Mouse (Mus musculus): ENCODE measurements around the gene Adra2b.

Adra2b gene

DNA sequence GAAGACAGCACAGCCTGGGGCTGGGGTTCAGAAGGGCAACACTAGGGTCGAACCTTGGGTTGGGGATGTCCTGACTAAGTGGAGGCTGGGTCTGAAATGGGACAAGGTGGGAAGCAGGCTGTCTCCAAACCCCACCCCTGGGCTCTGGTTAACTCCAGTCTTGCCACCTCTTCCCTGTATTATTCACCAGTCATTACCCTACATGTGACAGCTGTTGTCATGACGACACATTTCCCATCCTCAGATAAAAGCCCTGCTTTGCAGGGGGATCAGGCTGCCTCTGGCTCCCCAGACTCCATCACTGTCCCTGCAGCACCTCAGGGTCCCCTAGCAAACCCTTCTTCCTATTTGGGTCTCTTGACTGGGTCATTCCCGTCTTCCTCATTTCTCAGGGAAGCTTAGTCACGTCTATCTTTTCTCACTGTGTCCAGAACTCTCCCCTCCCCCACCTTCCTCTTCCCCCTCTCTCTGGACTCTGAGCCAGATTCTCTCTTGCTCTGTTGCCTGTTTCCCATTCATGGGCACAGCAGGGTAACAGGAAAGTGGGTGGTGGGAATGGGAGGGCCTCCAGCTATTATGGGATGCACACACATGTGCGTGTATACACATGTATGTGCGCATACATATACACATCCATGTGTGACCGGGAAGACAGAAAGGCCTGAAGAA, 15.1 kb downstream of the Adra2b start:
- in situ Hi-C loops (cut with MboI; ENCODE audit: low sequenced_read_pairs): no loop called here

DNA sequence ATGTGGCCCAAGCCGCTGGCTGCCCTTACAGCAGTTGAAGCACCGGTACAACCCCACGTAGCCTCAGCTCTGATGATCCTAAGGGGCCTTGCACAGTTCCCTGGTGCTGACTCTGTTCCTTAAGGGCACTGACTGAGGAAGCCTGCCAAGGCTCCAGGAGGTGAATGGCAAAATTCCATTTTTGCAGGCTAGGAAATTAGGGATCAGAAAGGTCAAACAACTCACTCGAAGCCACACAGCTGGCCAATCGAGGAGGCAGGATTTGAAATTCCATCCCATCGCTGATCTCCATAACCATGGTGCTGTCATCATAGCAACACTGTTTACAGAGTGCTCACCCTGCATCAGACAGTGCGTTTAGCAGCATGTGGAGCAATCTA, 15.6 kb downstream of the Adra2b start:
- in situ Hi-C loops (cut with MboI; ENCODE audit: low sequenced_read_pairs): no loop called here

DNA sequence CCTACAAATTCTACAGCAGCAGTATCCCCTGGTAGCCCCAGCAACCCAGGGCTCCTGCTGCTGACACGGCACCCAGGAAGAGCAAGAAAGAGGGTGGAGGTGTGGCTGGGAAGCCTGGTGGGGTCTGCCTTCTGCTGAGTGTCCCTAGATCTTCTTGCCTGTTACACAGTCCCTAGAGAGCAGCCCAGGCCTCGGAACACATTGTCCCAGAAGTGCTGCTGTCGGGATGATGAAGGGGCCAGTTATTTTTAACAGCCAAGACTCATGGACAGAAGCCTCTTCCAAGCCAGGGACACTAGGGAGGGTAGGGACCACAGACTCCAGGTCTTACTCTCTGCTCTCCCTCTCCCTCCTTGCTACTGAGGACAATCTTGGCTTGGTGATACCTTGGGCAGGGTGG, 16.2 kb downstream of the Adra2b start:
- in situ Hi-C loops (cut with MboI; ENCODE audit: low sequenced_read_pairs): no loop called here

- in situ Hi-C loops (cut with MboI; ENCODE audit: low sequenced_read_pairs): no loop called here
Measured at GRCm38 (mm10) chr2:127383881-127384280, 20.9 kb downstream of the Adra2b start.

- in situ Hi-C loops (cut with MboI; ENCODE audit: low sequenced_read_pairs): no loop called here
Measured at GRCm38 (mm10) chr2:127387521-127387920, 24.5 kb downstream of the Adra2b start.

GRCm38 (mm10) chr2:127390352-127390751, 27.3 kb downstream of the Adra2b start:
- in situ Hi-C loops (cut with MboI; ENCODE audit: low sequenced_read_pairs): no loop called here

- in situ Hi-C loops (cut with MboI; ENCODE audit: low sequenced_read_pairs): no loop called here
Measured at GRCm38 (mm10) chr2:127390846-127391245, 27.8 kb downstream of the Adra2b start.

- in situ Hi-C loops (cut with MboI; ENCODE audit: low sequenced_read_pairs): no loop called here
Measured at GRCm38 (mm10) chr2:127391323-127391722, 28.3 kb downstream of the Adra2b start.

- in situ Hi-C loops (cut with MboI; ENCODE audit: low sequenced_read_pairs): no loop called here
Measured at GRCm38 (mm10) chr2:127394606-127395161, 31.7 kb downstream of the Adra2b start.

- in situ Hi-C loops (cut with MboI; ENCODE audit: low sequenced_read_pairs): no loop called here
Measured at GRCm38 (mm10) chr2:127398738-127399137, 35.7 kb downstream of the Adra2b start.

DNA sequence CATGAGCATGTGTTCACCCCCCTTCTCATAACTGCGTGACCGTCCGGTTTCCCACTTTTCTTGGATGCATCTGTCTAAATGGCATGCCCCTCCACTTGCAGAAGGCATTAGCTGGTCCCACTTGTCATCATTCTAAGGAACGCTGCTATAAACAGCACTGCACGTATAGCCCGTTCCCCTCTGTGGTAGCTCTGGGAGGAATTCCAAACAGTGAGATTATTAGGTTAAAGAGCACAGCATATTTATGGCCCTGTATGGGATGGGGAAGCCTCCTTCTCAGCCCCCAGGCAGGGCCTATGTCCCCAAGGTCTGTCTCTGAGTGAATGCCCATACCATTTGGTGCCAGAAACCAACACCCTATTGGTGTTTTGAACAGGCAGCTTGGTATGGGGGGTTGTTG, 48.1 kb downstream of the Adra2b start:
- in situ Hi-C loops (cut with MboI; ENCODE audit: low sequenced_read_pairs): no loop called here

DNA sequence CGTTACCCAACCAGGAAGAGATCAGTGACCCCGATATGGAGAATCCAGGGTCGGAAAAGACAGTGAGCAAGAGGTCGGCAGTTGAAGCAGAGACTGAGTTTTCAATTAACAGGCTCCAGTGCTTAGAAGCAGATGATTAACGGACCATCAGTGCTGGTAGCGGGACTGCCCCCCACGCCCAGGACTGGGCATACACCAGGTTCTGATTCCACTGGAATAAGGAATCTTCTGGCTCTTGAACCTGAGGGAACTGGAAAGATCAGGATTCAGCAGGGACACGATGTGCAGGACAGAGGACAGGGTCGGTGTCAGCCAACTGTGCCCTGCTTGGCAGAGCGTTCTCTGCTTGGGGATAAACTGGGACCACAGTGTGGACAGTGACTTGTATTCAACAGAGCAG, 52.8 kb downstream of the Adra2b start:
- in situ Hi-C loops (cut with MboI; ENCODE audit: low sequenced_read_pairs): no loop called here

GRCm38 (mm10) chr2:127416706-127417105, 53.7 kb downstream of the Adra2b start:
- in situ Hi-C loops (cut with MboI; ENCODE audit: low sequenced_read_pairs): no loop called here

Measured in CH12F3 (cell line).